Mouse (Mus musculus): ENCODE measurements around the gene Ppm1e.

The Ppm1e gene

GRCm38 (mm10) chr11:87353646-87354170 is 5.1 kb downstream of the Ppm1e start:
- no peak for DNase-seq (ENCODE audit: low read depth, low spot score)
- Histone ChIP-seq H3K36me3 (ENCODE audit: control insufficient read depth, insufficient read depth, low read length, poor library complexity, severe bottlenecking) (no peaks in the 10 kb centered on the region), H3K27me3 (ENCODE audit: control insufficient read depth, insufficient read depth, low read length, poor library complexity, severe bottlenecking) (no peaks in the 10 kb centered on the region)

GRCm38 (mm10) chr11:87326381-87326780 is 32.4 kb downstream of the Ppm1e start:
- no peaks in the 10 kb centered on the region for H3K36me3 ChIP-seq (ENCODE audit: control insufficient read depth, insufficient read depth, low read length, poor library complexity, severe bottlenecking)
- no peak for DNase-seq (ENCODE audit: low read depth, low spot score)
- H3K27me3 ChIP-seq (ENCODE audit: control insufficient read depth, insufficient read depth, low read length, poor library complexity, severe bottlenecking): no peaks in the 10 kb centered on the region

GRCm38 (mm10) chr11:87322558-87322957 is 36.3 kb downstream of the Ppm1e start:
- DNase-seq (ENCODE audit: low read depth, low spot score): no peak
- H3K27me3 ChIP-seq (ENCODE audit: control insufficient read depth, insufficient read depth, low read length, poor library complexity, severe bottlenecking): no peaks in the 10 kb centered on the region
- H3K36me3 ChIP-seq (ENCODE audit: control insufficient read depth, insufficient read depth, low read length, poor library complexity, severe bottlenecking): no peaks in the 10 kb centered on the region

DNA sequence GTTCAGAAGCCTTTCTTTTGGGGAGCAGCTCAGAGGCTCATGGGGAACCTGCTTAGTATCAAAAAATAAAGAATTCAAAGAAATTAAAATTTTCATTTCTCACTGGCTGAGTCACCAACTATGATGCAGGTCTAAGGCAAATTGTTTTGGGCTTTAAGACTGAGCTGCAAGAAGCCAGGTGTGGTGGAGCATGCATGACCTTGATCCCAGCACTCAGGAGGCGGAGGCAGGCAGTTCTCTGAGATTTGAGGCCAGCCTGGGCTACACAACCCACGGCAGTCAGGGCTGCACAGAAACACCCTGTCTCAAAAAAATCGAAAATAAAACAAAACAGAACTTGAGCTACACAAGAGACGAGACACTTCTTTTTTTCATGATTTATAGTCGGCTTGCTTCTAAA is 38.8 kb downstream of the Ppm1e start:
- Histone ChIP-seq H3K36me3 (ENCODE audit: control insufficient read depth, insufficient read depth, low read length, poor library complexity, severe bottlenecking) (no peaks in the 10 kb centered on the region), H3K27me3 (ENCODE audit: control insufficient read depth, insufficient read depth, low read length, poor library complexity, severe bottlenecking) (no peaks in the 10 kb centered on the region)
- no peak for DNase-seq (ENCODE audit: low read depth, low spot score)

DNA sequence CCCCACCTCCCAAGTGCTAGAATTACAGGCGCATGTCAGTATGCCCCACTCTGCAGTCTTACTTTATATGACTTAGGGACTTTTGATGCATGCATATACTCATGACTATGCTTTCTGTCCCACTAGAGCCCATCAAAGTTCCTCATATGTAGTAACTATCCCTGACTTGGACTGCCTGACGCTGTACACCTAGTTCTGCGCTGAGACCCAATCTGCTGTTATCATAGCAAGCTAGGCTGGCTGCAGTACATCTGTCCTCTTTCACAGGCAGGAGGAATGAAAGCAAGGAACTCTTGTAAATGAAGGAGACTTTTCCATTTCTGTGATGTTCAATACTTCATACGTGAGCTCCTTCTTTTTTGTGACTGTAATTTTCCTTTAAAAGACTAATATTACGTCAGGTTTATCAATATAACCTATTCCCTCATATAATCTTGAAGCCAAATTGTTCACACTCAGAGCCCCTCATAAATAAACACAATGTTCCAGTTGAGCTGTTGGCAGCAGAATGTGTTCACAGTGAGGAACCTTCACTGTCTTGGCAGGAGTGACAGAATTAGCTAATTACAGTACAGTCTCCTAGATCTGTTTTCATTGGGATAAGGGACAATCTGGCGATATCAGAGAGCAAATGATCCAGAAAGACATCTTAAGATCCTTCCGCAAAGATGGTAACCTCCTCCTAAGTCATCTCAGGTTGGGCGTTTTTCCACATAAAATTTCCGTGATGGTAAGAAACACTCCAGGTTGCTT is 39.7 kb downstream of the Ppm1e start:
- H3K27me3 ChIP-seq (ENCODE audit: control insufficient read depth, insufficient read depth, low read length, poor library complexity, severe bottlenecking): no peaks in the 10 kb centered on the region
- no peak for DNase-seq (ENCODE audit: low read depth, low spot score)
- H3K36me3 ChIP-seq (ENCODE audit: control insufficient read depth, insufficient read depth, low read length, poor library complexity, severe bottlenecking): no peaks in the 10 kb centered on the region

DNA sequence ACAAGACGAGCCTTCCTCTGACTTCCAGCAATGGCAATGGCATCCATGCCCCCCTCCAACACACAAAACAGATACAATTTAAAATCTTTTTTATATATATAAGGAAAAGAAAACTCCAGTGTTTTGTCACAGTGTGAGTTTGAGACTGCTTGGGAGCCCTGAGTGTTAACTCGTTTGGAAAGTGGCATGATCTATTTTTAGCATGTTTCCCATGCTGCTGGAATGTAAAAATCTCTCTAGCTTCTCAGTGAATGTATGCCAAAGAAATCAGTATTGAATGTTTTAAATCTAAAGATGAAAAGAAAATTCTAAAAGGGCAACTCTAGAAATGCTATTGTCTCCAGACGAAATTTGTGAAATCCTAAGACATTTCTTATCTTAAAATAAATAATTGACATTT is 45.3 kb downstream of the Ppm1e start:
- Histone ChIP-seq H3K27me3 (ENCODE audit: control insufficient read depth, insufficient read depth, low read length, poor library complexity, severe bottlenecking) (no peaks in the 10 kb centered on the region), H3K36me3 (ENCODE audit: control insufficient read depth, insufficient read depth, low read length, poor library complexity, severe bottlenecking) (no peaks in the 10 kb centered on the region; the same call in 1 of the 2 replicates)
- no peak for DNase-seq (ENCODE audit: low read depth, low spot score)

DNA sequence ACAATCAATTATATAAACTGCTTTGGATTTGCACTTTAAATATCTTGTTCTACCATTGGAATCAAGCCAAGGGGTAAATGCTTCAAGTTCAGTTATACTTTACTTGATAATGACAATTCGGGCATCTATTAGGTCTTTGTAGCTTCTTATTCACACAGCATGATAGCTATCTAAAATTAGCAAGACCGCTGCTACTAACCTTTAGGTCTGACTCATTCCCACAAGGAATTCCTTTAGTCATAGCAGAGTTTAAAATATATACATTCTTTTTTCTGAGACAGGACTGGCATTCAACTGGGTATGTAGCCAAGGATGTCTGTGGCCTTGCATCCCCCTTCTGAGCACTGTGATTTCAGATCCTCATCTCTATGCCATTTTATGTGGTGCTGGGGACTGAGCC is 48.5 kb downstream of the Ppm1e start:
- no peak for DNase-seq (ENCODE audit: low read depth, low spot score)
- Histone ChIP-seq H3K36me3 (ENCODE audit: control insufficient read depth, insufficient read depth, low read length, poor library complexity, severe bottlenecking) (no peaks in the 10 kb centered on the region; the same call in 1 of the 2 replicates), H3K27me3 (ENCODE audit: control insufficient read depth, insufficient read depth, low read length, poor library complexity, severe bottlenecking) (no peaks in the 10 kb centered on the region)

- no peak for DNase-seq (ENCODE audit: low read depth, low spot score)
- H3K27me3 ChIP-seq (ENCODE audit: control insufficient read depth, insufficient read depth, low read length, poor library complexity, severe bottlenecking): no peaks in the 10 kb centered on the region
- H3K36me3 ChIP-seq (ENCODE audit: control insufficient read depth, insufficient read depth, low read length, poor library complexity, severe bottlenecking): no peaks in the 10 kb centered on the region; the same call in 1 of the 2 replicates
These were observed 49.3 kb downstream of the Ppm1e start for GRCm38 (mm10) chr11:87309329-87310074.

DNA sequence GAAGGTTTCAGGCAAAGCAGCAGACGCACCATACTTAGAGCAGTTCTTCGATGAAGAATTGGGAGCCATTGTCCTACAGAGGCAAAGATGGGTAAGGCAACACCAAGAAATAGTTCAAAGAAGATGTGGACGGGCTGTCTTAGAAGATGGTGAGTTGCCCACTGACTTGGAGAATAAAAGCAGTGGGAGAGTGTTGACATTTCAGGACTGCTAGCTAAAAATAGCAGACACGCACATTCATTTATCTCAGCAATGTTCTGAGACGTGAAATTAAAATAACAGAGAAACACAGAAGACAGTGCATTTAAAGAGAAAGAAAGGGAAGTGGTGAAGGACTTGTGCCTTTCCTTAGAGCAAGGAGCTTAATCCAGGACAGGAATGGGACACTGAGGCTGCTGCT is 59.8 kb downstream of the Ppm1e start:
- Histone ChIP-seq H3K27me3 (ENCODE audit: control insufficient read depth, insufficient read depth, low read length, poor library complexity, severe bottlenecking) (no peaks in the 10 kb centered on the region; the same call in 1 of the 2 replicates), H3K36me3 (ENCODE audit: control insufficient read depth, insufficient read depth, low read length, poor library complexity, severe bottlenecking) (no peaks in the 10 kb centered on the region)
- no peak for DNase-seq (ENCODE audit: low read depth, low spot score)

DNA sequence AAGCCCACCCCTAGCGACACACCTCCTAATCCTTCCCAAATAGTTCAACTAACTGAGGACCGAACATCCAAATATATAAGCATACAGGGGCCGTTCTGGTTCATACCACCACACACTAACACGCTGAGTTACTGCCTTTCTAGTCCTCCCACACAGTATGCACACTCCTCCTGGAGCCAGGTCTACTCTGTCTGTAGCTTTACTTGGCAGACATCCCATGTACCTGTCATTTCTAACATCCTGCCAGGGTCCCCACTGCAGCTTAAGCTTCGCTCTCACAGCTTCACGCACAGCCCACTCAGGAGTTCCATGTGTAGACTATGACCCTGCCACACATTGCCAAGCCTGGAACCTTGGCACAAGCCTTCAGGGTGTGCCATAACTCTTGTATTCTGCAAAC is 62.4 kb downstream of the Ppm1e start:
- no peaks in the 10 kb centered on the region for H3K27me3 ChIP-seq (ENCODE audit: control insufficient read depth, insufficient read depth, low read length, poor library complexity, severe bottlenecking)
- DNase-seq (ENCODE audit: low read depth, low spot score): no peak

DNA sequence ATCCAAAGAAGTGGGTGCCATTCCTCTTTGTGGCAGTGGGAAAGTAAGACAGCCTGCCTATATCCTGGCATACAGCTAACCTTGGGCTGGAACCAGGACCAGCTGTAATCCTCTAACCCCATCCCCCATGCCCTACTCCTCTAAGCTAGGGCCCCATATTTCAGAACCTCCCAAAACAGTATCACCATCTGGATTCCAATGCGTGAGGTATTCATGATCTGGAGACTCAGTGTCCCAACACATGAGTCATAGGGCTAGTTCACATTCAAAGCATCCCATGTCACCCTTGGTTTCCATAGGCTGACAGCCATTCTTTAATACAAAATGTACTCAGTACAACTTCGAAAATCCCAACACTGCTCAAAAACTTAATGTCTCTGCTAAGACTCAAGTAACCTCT is 63.2 kb downstream of the Ppm1e start:
- no peak for DNase-seq (ENCODE audit: low read depth, low spot score)
- Histone ChIP-seq H3K27me3 (ENCODE audit: control insufficient read depth, insufficient read depth, low read length, poor library complexity, severe bottlenecking) (no peaks in the 10 kb centered on the region), H3K36me3 (ENCODE audit: control insufficient read depth, insufficient read depth, low read length, poor library complexity, severe bottlenecking) (no peaks in the 10 kb centered on the region)

More for the DNA sequence above, 62.4 kb downstream of the Ppm1e start:
- no peaks in the 10 kb centered on the region for H3K36me3 ChIP-seq (ENCODE audit: control insufficient read depth, insufficient read depth, low read length, poor library complexity, severe bottlenecking)

GRCm38 (mm10) chr11:87289313-87289712 is 69.5 kb downstream of the Ppm1e start:
- Histone ChIP-seq H3K27me3 (ENCODE audit: control insufficient read depth, insufficient read depth, low read length, poor library complexity, severe bottlenecking) (no peaks in the 10 kb centered on the region), H3K36me3 (ENCODE audit: control insufficient read depth, insufficient read depth, low read length, poor library complexity, severe bottlenecking) (no peaks in the 10 kb centered on the region)
- DNase-seq (ENCODE audit: low read depth, low spot score): no peak

GRCm38 (mm10) chr11:87286194-87286593 is 72.6 kb downstream of the Ppm1e start:
- DNase-seq (ENCODE audit: low read depth, low spot score): no peak
- no peaks in the 10 kb centered on the region for H3K27me3 ChIP-seq (ENCODE audit: control insufficient read depth, insufficient read depth, low read length, poor library complexity, severe bottlenecking)
- H3K36me3 ChIP-seq (ENCODE audit: control insufficient read depth, insufficient read depth, low read length, poor library complexity, severe bottlenecking): no peaks in the 10 kb centered on the region

DNA sequence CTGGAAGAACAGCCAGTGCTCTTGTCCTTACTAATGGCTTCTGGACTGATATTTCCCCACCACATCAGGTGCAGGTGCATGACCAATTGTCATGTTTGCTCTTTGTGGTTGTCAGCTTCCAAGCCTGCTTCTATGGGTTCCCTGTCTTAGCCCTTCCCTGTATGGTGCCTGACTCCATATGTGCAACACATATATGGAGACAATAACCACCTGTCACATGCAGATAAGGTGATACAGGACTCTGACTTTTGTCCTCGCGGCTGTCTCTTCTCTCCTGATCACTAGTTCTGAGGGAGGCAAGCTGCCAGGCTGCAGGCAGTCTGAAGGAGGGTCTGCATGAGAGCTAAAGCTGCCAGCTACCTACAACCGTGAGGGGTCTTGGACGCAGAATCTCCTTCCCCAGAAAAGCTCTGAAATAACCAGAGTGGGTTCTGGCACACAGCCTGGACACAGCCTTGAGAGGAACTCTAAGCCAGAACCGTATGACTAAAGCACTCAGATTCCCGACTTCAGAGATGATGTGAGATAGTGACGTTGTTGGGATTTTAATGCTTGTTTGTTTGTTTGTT is 76.8 kb downstream of the Ppm1e start:
- Histone ChIP-seq H3K36me3 (ENCODE audit: control insufficient read depth, insufficient read depth, low read length, poor library complexity, severe bottlenecking) (no peaks in the 10 kb centered on the region), H3K27me3 (ENCODE audit: control insufficient read depth, insufficient read depth, low read length, poor library complexity, severe bottlenecking) (no peaks in the 10 kb centered on the region)
- no peak for DNase-seq (ENCODE audit: low read depth, low spot score)

- no peak for DNase-seq (ENCODE audit: low read depth, low spot score)
- Histone ChIP-seq H3K36me3 (ENCODE audit: control insufficient read depth, insufficient read depth, low read length, poor library complexity, severe bottlenecking) (no peaks in the 10 kb centered on the region), H3K27me3 (ENCODE audit: control insufficient read depth, insufficient read depth, low read length, poor library complexity, severe bottlenecking) (no peaks in the 10 kb centered on the region)
These were observed 79.4 kb downstream of the Ppm1e start for GRCm38 (mm10) chr11:87279461-87279860.

Measured in splenic B cell, adult 2 months (primary cell).